Mouse (Mus musculus) MEL (cell line): ENCODE measurements around the gene Pp2d1. TPM values are rescaled to one million over a fixed set of nuclear protein-coding genes. Genes with fewer than 3 reads are reported as not detected.
A peak's percentile ranks its signal among the peaks of the same experiment; 100 is the strongest.

Experiments
- DNase-seq: peaks from one replicate; pipeline ENCODE4 v3.0.0; 2011; ENCODE audit warnings: low read depth, low spot score
- H3K27ac ChIP-seq: 2 replicates; pipeline ENCODE4 v1.5.1; 2012; ENCODE audit warnings: low read depth, mild to moderate bottlenecking, control low read depth, low read length, moderate library complexity; ENCODE audit not compliant: control insufficient read depth
- H3K27me3 ChIP-seq, 2 experiments: fragments of 150-350 bp in 1 of 2; sonication (generic) in 1 of 2; 2 replicates each; pipeline ENCODE4 v1.6.1; 2012; ENCODE audit warnings: low read length in 2 of 2, mild to moderate bottlenecking in 2 of 2, improper control_type of control experiment in 1 of 2, moderate library complexity in 1 of 2; ENCODE audit not compliant: insufficient read depth in 2 of 2, control insufficient read depth in 1 of 2
- H3K36me3 ChIP-seq, 2 experiments: 2 replicates each; pipeline ENCODE4 v1.6.1; 2012 to 2014; ENCODE audit warnings: low read length in 2 of 2, improper control_type of control experiment in 1 of 2, inconsistent platforms in 1 of 2, mild to moderate bottlenecking in 1 of 2; ENCODE audit not compliant: insufficient read depth in 2 of 2, control insufficient read depth in 1 of 2
- H3K4me1 ChIP-seq, 2 experiments: fragments of 150-350 bp in 1 of 2; sonication (generic) in 1 of 2; 2 replicates each; pipeline ENCODE4 v1.6.1; 2012; ENCODE audit warnings: low read length in 2 of 2, improper control_type of control experiment in 1 of 2, mild to moderate bottlenecking in 1 of 2; ENCODE audit not compliant: insufficient read depth in 2 of 2, control insufficient read depth in 1 of 2
- H3K4me3 ChIP-seq, 2 experiments: fragments of 150-350 bp in 1 of 2; sonication (generic) in 1 of 2; 2 replicates each; pipeline ENCODE4 v1.5.1; 2012; ENCODE audit warnings: low read depth in 2 of 2, low read length in 2 of 2, mild to moderate bottlenecking in 2 of 2, moderate library complexity in 2 of 2, control low read depth in 1 of 2, improper control_type of control experiment in 1 of 2; ENCODE audit not compliant: control insufficient read depth in 1 of 2, insufficient read depth in 1 of 2
- H3K79me2 ChIP-seq: 2 replicates; pipeline ENCODE4 v1.6.1; 2012; ENCODE audit warnings: mild to moderate bottlenecking, low read length, moderate library complexity; ENCODE audit not compliant: control insufficient read depth, poor library complexity, insufficient read depth
- H3K9ac ChIP-seq: 2 replicates; pipeline ENCODE4 v1.6.1; 2012; ENCODE audit warnings: low read depth, mild to moderate bottlenecking, control low read depth, low read length, moderate library complexity; ENCODE audit not compliant: control insufficient read depth, poor library complexity, severe bottlenecking
- H3K9me3 ChIP-seq: fragments of 150-350 bp; sonication (generic); replicated peaks from 2 replicates; pipeline ENCODE4 v1.6.1; 2012; ENCODE audit warnings: mild to moderate bottlenecking, low read length, improper control_type of control experiment, moderate library complexity; ENCODE audit not compliant: insufficient read depth
- BHLHE40 ChIP-seq: IDR thresholded peaks from 2 replicates; pipeline ENCODE4 v1.6.1; 2012; ENCODE audit warnings: low read depth, mild to moderate bottlenecking, inconsistent platforms, low read length, improper control_type of control experiment, borderline replicate concordance
- CHD2 ChIP-seq: IDR thresholded peaks from 2 replicates; pipeline ENCODE4 v1.6.1; 2011; ENCODE audit warnings: low read length, improper control_type of control experiment
- CTCF ChIP-seq, 3 experiments: IDR thresholded peaks in 2 of 3; conservative IDR thresholded peaks in 1 of 3; 2 replicates each; pipeline ENCODE4 v1.5.1; 2011 to 2012; ENCODE audit warnings: low read length in 3 of 3, low read depth in 2 of 3, mild to moderate bottlenecking in 2 of 3, improper control_type of control experiment in 1 of 3, inconsistent platforms in 1 of 3, mixed read lengths in 1 of 3, moderate library complexity in 1 of 3; ENCODE audit not compliant: control insufficient read depth in 1 of 3, insufficient read depth in 1 of 3, poor library complexity in 1 of 3, severe bottlenecking in 1 of 3
- E2F4 ChIP-seq: IDR thresholded peaks from 2 replicates; pipeline ENCODE4 v1.6.1; 2011; ENCODE audit warnings: low read depth, low read length, improper control_type of control experiment, borderline replicate concordance
- ELF1 ChIP-seq: IDR thresholded peaks from 2 replicates; pipeline ENCODE4 v1.6.1; 2014; ENCODE audit warnings: low read depth, mild to moderate bottlenecking, inconsistent platforms, low read length, improper control_type of control experiment, moderate library complexity
- EP300 ChIP-seq, 2 experiments: IDR thresholded peaks; 2 replicates each; pipeline ENCODE4 v1.6.1; 2011; ENCODE audit warnings: improper control_type of control experiment in 2 of 2, low read length in 2 of 2, low read depth in 1 of 2, mild to moderate bottlenecking in 1 of 2
- ETS1 ChIP-seq: IDR thresholded peaks from 2 replicates; pipeline ENCODE4 v1.6.1; 2012; ENCODE audit warnings: low read depth, mild to moderate bottlenecking, inconsistent platforms, low read length, improper control_type of control experiment, moderate library complexity
- GABPA ChIP-seq: IDR thresholded peaks from 2 replicates; pipeline ENCODE4 v1.6.1; 2012; ENCODE audit warnings: low read depth, mild to moderate bottlenecking, inconsistent platforms, low read length, improper control_type of control experiment, moderate library complexity
- GATA1 ChIP-seq: IDR thresholded peaks from 2 replicates; pipeline ENCODE4 v1.6.1; 2011; ENCODE audit warnings: low read depth, low read length, improper control_type of control experiment
- HCFC1 ChIP-seq: IDR thresholded peaks from 2 replicates; pipeline ENCODE4 v1.6.1; 2012; ENCODE audit warnings: low read depth, mild to moderate bottlenecking, inconsistent platforms, low read length, improper control_type of control experiment, moderate library complexity
- JUND ChIP-seq: IDR thresholded peaks from 2 replicates; pipeline ENCODE4 v1.6.1; 2011; ENCODE audit warnings: low read depth, mild to moderate bottlenecking, improper control_type of control experiment, low read length
- KAT2A ChIP-seq: conservative IDR thresholded peaks from 2 replicates; pipeline ENCODE4 v1.6.1; 2012; ENCODE audit warnings: low read depth, low read length, improper control_type of control experiment, inconsistent platforms
- MAFK ChIP-seq: IDR thresholded peaks from 2 replicates; pipeline ENCODE4 v1.6.1; 2011; ENCODE audit warnings: low read depth, mild to moderate bottlenecking, low read length, improper control_type of control experiment, borderline replicate concordance
- MAX ChIP-seq: IDR thresholded peaks from 2 replicates; pipeline ENCODE4 v1.6.1; 2011; ENCODE audit warnings: low read length, improper control_type of control experiment
- MAZ ChIP-seq: IDR thresholded peaks from 2 replicates; pipeline ENCODE4 v1.6.1; 2012; ENCODE audit warnings: low read depth, mild to moderate bottlenecking, inconsistent platforms, low read length, improper control_type of control experiment
- MEF2A ChIP-seq: IDR thresholded peaks from 2 replicates; pipeline ENCODE4 v1.6.1; 2014; ENCODE audit warnings: low read depth, mild to moderate bottlenecking, inconsistent platforms, low read length, improper control_type of control experiment; ENCODE audit not compliant: poor library complexity, insufficient replicate concordance, severe bottlenecking; ENCODE audit errors: extremely low read depth
- MXI1 ChIP-seq: IDR thresholded peaks from 2 replicates; pipeline ENCODE4 v1.6.1; 2011; ENCODE audit warnings: mild to moderate bottlenecking, low read depth, low read length, improper control_type of control experiment
- MYB ChIP-seq: IDR thresholded peaks from 2 replicates; pipeline ENCODE4 v1.6.1; 2011; ENCODE audit warnings: mild to moderate bottlenecking, low read depth, low read length, improper control_type of control experiment
- MYC ChIP-seq: IDR thresholded peaks from 2 replicates; pipeline ENCODE4 v1.6.1; 2011; ENCODE audit warnings: low read depth, mild to moderate bottlenecking, low read length, improper control_type of control experiment, moderate library complexity
- NELFE ChIP-seq: IDR thresholded peaks from 2 replicates; pipeline ENCODE4 v1.6.1; 2011; ENCODE audit warnings: low read depth, low read length, improper control_type of control experiment
- NRF1 ChIP-seq: IDR thresholded peaks from 2 replicates; pipeline ENCODE4 v1.6.1; 2014; ENCODE audit warnings: low read depth, mild to moderate bottlenecking, inconsistent platforms, low read length, improper control_type of control experiment, moderate library complexity; ENCODE audit not compliant: poor library complexity, insufficient read depth, severe bottlenecking
- POLR2A ChIP-seq, 2 experiments: IDR thresholded peaks; 2 replicates each; pipeline ENCODE4 v1.6.1; 2011 to 2012; ENCODE audit warnings: low read length in 2 of 2, mild to moderate bottlenecking in 2 of 2, control low read depth in 1 of 2, improper control_type of control experiment in 1 of 2, low read depth in 1 of 2, moderate library complexity in 1 of 2; ENCODE audit not compliant: control insufficient read depth in 1 of 2, insufficient read depth in 1 of 2, poor library complexity in 1 of 2
- POLR2AphosphoS2 ChIP-seq: IDR thresholded peaks from 2 replicates; pipeline ENCODE4 v1.6.1; 2011; ENCODE audit warnings: low read length, improper control_type of control experiment
- POLR2AphosphoS5 ChIP-seq: IDR thresholded peaks from 2 replicates; pipeline ENCODE4 v1.6.1; 2012; ENCODE audit warnings: low read depth, borderline replicate concordance, mild to moderate bottlenecking, inconsistent platforms, low read length, moderate library complexity, mixed read lengths
- RAD21 ChIP-seq: IDR thresholded peaks from 2 replicates; pipeline ENCODE4 v1.6.1; 2011; ENCODE audit warnings: mild to moderate bottlenecking, low read depth, low read length, improper control_type of control experiment
- RCOR1 ChIP-seq: IDR thresholded peaks from 2 replicates; pipeline ENCODE4 v1.6.1; 2012; ENCODE audit warnings: low read depth, mild to moderate bottlenecking, inconsistent platforms, low read length, improper control_type of control experiment
- SIN3A ChIP-seq: IDR thresholded peaks from 2 replicates; pipeline ENCODE4 v1.6.1; 2012; ENCODE audit warnings: low read length, improper control_type of control experiment, inconsistent platforms
- SMC3 ChIP-seq: IDR thresholded peaks from 2 replicates; pipeline ENCODE4 v1.6.1; 2011; ENCODE audit warnings: low read depth, low read length, improper control_type of control experiment
- TBP ChIP-seq: IDR thresholded peaks from 2 replicates; pipeline ENCODE4 v1.8.0; 2011; ENCODE audit warnings: low read depth, low read length, improper control_type of control experiment
- TCF12 ChIP-seq: IDR thresholded peaks from 2 replicates; pipeline ENCODE4 v1.6.1; 2014; ENCODE audit warnings: low read depth, mild to moderate bottlenecking, inconsistent platforms, low read length, improper control_type of control experiment, moderate library complexity
- UBTF ChIP-seq: IDR thresholded peaks from 2 replicates; pipeline ENCODE4 v1.6.1; 2012; ENCODE audit warnings: low read depth, mild to moderate bottlenecking, inconsistent platforms, low read length, improper control_type of control experiment, moderate library complexity, borderline replicate concordance; ENCODE audit not compliant: insufficient read depth
- USF2 ChIP-seq, 2 experiments: IDR thresholded peaks; 2 replicates each; pipeline ENCODE4 v1.6.1; 2011 to 2012; ENCODE audit warnings: improper control_type of control experiment in 2 of 2, low read length in 2 of 2, borderline replicate concordance in 1 of 2, inconsistent platforms in 1 of 2, low read depth in 1 of 2, mild to moderate bottlenecking in 1 of 2; ENCODE audit not compliant: insufficient read depth in 1 of 2
- ZC3H11A ChIP-seq: IDR thresholded peaks from 2 replicates; pipeline ENCODE4 v1.6.1; 2012; ENCODE audit warnings: low read depth, mild to moderate bottlenecking, inconsistent platforms, low read length, improper control_type of control experiment
- ZKSCAN1 ChIP-seq: IDR thresholded peaks from 2 replicates; pipeline ENCODE4 v1.6.1; 2012; ENCODE audit warnings: low read depth, mild to moderate bottlenecking, inconsistent platforms, low read length, improper control_type of control experiment, moderate library complexity
- ZMIZ1 ChIP-seq: IDR thresholded peaks from 2 replicates; pipeline ENCODE4 v1.6.1; 2012; ENCODE audit warnings: low read depth, mild to moderate bottlenecking, inconsistent platforms, low read length, improper control_type of control experiment, moderate library complexity
- ZNF384 ChIP-seq: IDR thresholded peaks from 2 replicates; pipeline ENCODE4 v1.6.1; 2012; ENCODE audit warnings: low read depth, mild to moderate bottlenecking, inconsistent platforms, low read length, improper control_type of control experiment
- polyA plus RNA-seq, 2 experiments: library from polyadenylated mRNA; stranded (reverse) in 1 of 2; unstranded in 1 of 2; fragments of >175 nt in 1 of 2; fragments of >200 nt in 1 of 2; gene quantifications; 2 replicates each; pipeline versions ENCODE4 v1.2.1 to v1.2.4; 2012; ENCODE audit warnings: low replicate concordance in 2 of 2, low read depth in 1 of 2; ENCODE audit not compliant: insufficient read length in 2 of 2, insufficient read depth in 1 of 2, missing spikeins in 1 of 2
- total RNA-seq: library from RNA; depleted of rRNA; stranded (reverse); fragments of 300-350 nt; gene quantifications from 2 replicates; pipeline ENCODE4 v1.2.3, GENCODE M21; 2012

The Pp2d1 gene
- total and polyA plus RNA-seq, 3 experiments, result 0.04 to 0.08 TPM; not detected in 1

- Histone ChIP-seq H3K27ac (peak overlapping the region; percentile 1; the same call in 1 of the 2 replicates), H3K79me2 (peaks cover 12% of the 10 kb centered on the region), H3K4me3 (no peak overlapping the region), H3K9ac (no peak overlapping the region), H3K36me3 (peaks cover 2 to 45% of the 10 kb centered on the region in 2 experiments; a peak in 3 of 4 replicates), H3K9me3 (no peaks in the 10 kb centered on the region), H3K4me1 (peaks cover 37 to 48% of the 10 kb centered on the region in 2 experiments), H3K27me3 (no peaks in the 10 kb centered on the region)
- no peak for TF ChIP-seq ZMIZ1
- no peak for TF ChIP-seq ELF1
- TF ChIP-seq TBP, result no peak
- no peak for TF ChIP-seq MEF2A
- no peak for TF ChIP-seq JUND
- TF ChIP-seq HCFC1, result no peak
- TF ChIP-seq E2F4, result no peak
- no peak for TF ChIP-seq ZKSCAN1
- TF ChIP-seq ZC3H11A, result no peak
- TF ChIP-seq UBTF, result no peak
- TF ChIP-seq BHLHE40, result no peak
- TF ChIP-seq SMC3, result no peak
- no peak for TF ChIP-seq GATA1
- peak; percentile 65 for TF ChIP-seq MAX
- peak; percentile 29; the same call in 1 of the 2 replicates for TF ChIP-seq TCF12
- peak; percentile 54; the same call in 1 of the 2 replicates for TF ChIP-seq SIN3A
- TF ChIP-seq MYB, result no peak
- TF ChIP-seq USF2 (IDR thresholded peaks at IDR 0.05; ENCODE audit: borderline replicate concordance in 1 of 2, insufficient read depth in 1 of 2, low read depth in 1 of 2, low read length in 2 of 2), result no peak
- TF ChIP-seq EP300 (IDR thresholded peaks at IDR 0.05; ENCODE audit: low read depth in 1 of 2, low read length in 2 of 2), result peak; percentile 13 to 52; a peak in 1 of 4 replicates
- TF ChIP-seq NELFE, result no peak
- TF ChIP-seq MYC, result peak; percentile 73
- TF ChIP-seq POLR2A (IDR thresholded peaks at IDR 0.05; ENCODE audit: control insufficient read depth in 1 of 2, insufficient read depth in 1 of 2, low read depth in 1 of 2, low read length in 2 of 2, poor library complexity in 1 of 2), result no peak
- no peak for TF ChIP-seq RAD21
- no peak; the same call in 1 of the 2 replicates for TF ChIP-seq RCOR1
- TF ChIP-seq MXI1, result no peak; the same call in 1 of the 2 replicates
- no peak for TF ChIP-seq ZNF384
- peak; percentile 86 for TF ChIP-seq ETS1
- no peak for TF ChIP-seq POLR2AphosphoS2
- TF ChIP-seq NRF1, result no peak
- no peak for TF ChIP-seq GABPA
- TF ChIP-seq POLR2AphosphoS5, result no peak
- TF ChIP-seq KAT2A, result no peak
- no peak for TF ChIP-seq MAZ
- no peak for TF ChIP-seq CTCF (IDR thresholded peaks at IDR 0.05 in 2 of 3, conservative IDR thresholded peaks at IDR 0.05 in 1 of 3; ENCODE audit: control insufficient read depth in 1 of 3, insufficient read depth in 1 of 3, low read depth in 2 of 3, low read length in 3 of 3, poor library complexity in 1 of 3, severe bottlenecking in 1 of 3)
- TF ChIP-seq MAFK, result no peak
- TF ChIP-seq CHD2, result no peak
- DNase-seq, result peak; percentile 60
These were observed 44.8 kb upstream of the Pp2d1 start for GRCm38 (mm10) chr17:53583846-53584579.
